Mouse (Mus musculus) E14TG2a.4 (cell line): ENCODE data around the gene Trim67.

Source experiments
- CTCF ChIP-seq: conservative IDR thresholded peaks from 2 replicates; pipeline ENCODE4 v1.5.1; 2014; ENCODE audit warnings: low read length
- NANOG ChIP-seq: IDR thresholded peaks from 2 replicates; pipeline ENCODE4 v1.6.1; 2014; ENCODE audit warnings: borderline replicate concordance, low read length, mixed read lengths
- POU5F1 ChIP-seq: IDR thresholded peaks from 2 replicates; pipeline ENCODE4 v1.6.1; 2014; ENCODE audit warnings: low read length, borderline replicate concordance

DNA sequence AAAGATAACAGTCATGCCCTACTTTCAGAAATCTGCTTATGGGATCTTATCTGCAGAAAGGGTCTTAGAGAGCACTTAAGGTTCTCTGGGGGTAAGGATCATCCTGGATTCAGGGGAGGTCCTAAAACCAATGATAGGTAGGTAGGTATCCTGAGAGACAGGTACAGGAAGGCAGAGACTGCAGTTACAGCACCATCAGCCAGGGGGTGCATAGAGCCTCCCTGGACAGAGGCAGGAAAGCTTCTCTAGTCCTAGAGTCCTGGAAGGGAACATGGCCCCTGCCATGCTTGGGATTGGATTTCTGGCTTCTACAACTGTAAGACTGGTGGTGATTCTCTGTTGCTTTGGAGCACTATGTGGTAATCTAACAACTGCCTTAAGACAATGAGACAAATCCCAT is 66.6 kb downstream of the Trim67 start:
- TF ChIP-seq NANOG (no peak), CTCF (peak; percentile 76), POU5F1 (no peak)
